Mouse (Mus musculus) kidney, adult 2 months (tissue): Measurements from ENCODE around the gene Prdm9. TPM values are rescaled to one million over a fixed set of nuclear protein-coding genes. Genes with fewer than 3 reads are reported as not detected.
"Not testable (repeated sequence)": the region's sequence is repeated elsewhere in the genome, so short reads cannot be mapped to it uniquely, and the experiment has no call there.

Experiments used
- DNase-seq: peaks from one replicate; pipeline ENCODE4 v3.0.0; 2021
- H3K27ac ChIP-seq: fragments of 200-500 bp; 2 replicates; pipeline ENCODE4 v1.5.1; 2012; ENCODE audit warnings: low read depth, low read length, control low read depth, inconsistent platforms; ENCODE audit not compliant: insufficient read depth
- H3K27me3 ChIP-seq: fragments of 200-500 bp; replicated peaks from 2 replicates; pipeline ENCODE4 v1.6.1; 2012; ENCODE audit warnings: mild to moderate bottlenecking, moderate library complexity, low read length, inconsistent platforms; ENCODE audit not compliant: control insufficient read depth, insufficient read depth
- H3K36me3 ChIP-seq: fragments of 200-500 bp; 2 replicates; pipeline ENCODE4 v1.6.1; 2012; ENCODE audit warnings: mild to moderate bottlenecking, moderate library complexity, low read length, inconsistent platforms; ENCODE audit not compliant: control insufficient read depth, insufficient read depth
- H3K4me1 ChIP-seq: fragments of 200-500 bp; 2 replicates; pipeline ENCODE4 v1.6.1; 2011; ENCODE audit warnings: low read length; ENCODE audit not compliant: control insufficient read depth, insufficient read depth
- H3K4me3 ChIP-seq: fragments of 200-500 bp; 2 replicates; pipeline ENCODE4 v1.5.1; 2011; ENCODE audit warnings: mild to moderate bottlenecking, low read depth, low read length, control low read depth; ENCODE audit not compliant: insufficient read depth
- CTCF ChIP-seq: fragments of 200-500 bp; conservative IDR thresholded peaks from 2 replicates; pipeline ENCODE4 v1.5.1; 2011; ENCODE audit warnings: low read depth, mild to moderate bottlenecking, control low read depth, low read length, moderate library complexity, mixed read lengths; ENCODE audit not compliant: insufficient read depth, insufficient read length
- POLR2A ChIP-seq: fragments of 200-500 bp; IDR thresholded peaks from one replicate; pipeline ENCODE4 v1.6.1; 2011; ENCODE audit warnings: low read depth, low read length, control low read depth
- WGBS: fragments of 180-500 bp; shearing (Covaris S2); methylation state at CpG from one replicate; pipeline ENCODE4 v1.1.7; 2018; 5-methylcytosine and 5-hydroxymethylcytosine counted together
- polyA plus RNA-seq: library from polyadenylated mRNA; depleted of rRNA; stranded (reverse); fragments of >200 nt; gene quantifications from 2 replicates; pipeline ENCODE4 v1.2.3, GENCODE M21; 2012

The Prdm9 gene
- polyA plus RNA-seq, 1 experiment = 2.9 TPM

- no peak for TF ChIP-seq CTCF
- no peak for TF ChIP-seq POLR2A
- H3K27me3 ChIP-seq = no peaks in the 10 kb centered on the region
- no peak overlapping the region for H3K27ac ChIP-seq
- H3K36me3 ChIP-seq = peaks cover 2% of the 10 kb centered on the region; the same call in 1 of the 2 replicates
- H3K4me1 ChIP-seq = no peaks in the 10 kb centered on the region
- WGBS = 73% methylated on average over 4 of the region's 4 CpGs
- H3K4me3 ChIP-seq = no peak overlapping the region
- DNase-seq = no peak
Observed at GRCm38 (mm10) chr17:15546440-15546839, 17.7 kb downstream of the Prdm9 start.

DNA sequence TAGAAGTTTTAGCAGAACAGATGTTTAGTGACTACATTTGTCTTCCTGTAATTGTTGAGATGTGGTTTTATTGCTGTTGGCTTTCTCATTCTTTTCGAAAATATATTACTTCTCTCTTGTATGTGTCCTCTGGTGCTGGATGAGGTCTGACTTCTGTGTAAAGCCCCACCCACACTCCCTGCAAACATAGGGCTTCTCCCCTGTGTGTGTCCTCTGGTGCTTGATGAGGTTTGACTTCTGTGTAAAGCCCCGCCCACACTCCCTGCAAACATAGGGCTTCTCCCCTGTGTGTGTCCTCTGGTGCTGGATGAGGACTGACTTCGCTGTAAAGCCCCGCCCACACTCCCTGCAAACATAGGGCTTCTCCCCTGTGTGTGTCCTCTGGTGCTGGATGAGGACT lies 20.3 kb downstream of the Prdm9 start:
- not testable (repeated sequence) for H3K4me1 ChIP-seq, H3K4me3 ChIP-seq, H3K27me3 ChIP-seq, H3K27ac ChIP-seq, H3K36me3 ChIP-seq, DNase-seq
- 76% methylated on average over 4 of the region's 4 CpGs for WGBS

- H3K36me3 ChIP-seq = peaks cover 2% of the 10 kb centered on the region; the same call in 1 of the 2 replicates
- TF ChIP-seq POLR2A (no peak), CTCF (no peak)
- 74% methylated on average over 4 of the region's 4 CpGs for WGBS
- no peak overlapping the region for H3K27ac ChIP-seq
- DNase-seq = no peak
- H3K4me3 ChIP-seq = no peak overlapping the region
- no peaks in the 10 kb centered on the region for H3K27me3 ChIP-seq
- H3K4me1 ChIP-seq = no peaks in the 10 kb centered on the region
Observed at GRCm38 (mm10) chr17:15540309-15540708, 23.8 kb downstream of the Prdm9 start.

- H3K4me1 ChIP-seq = no peaks in the 10 kb centered on the region
- H3K27ac ChIP-seq = no peak overlapping the region
- H3K4me3 ChIP-seq = peak overlapping the region; percentile 64
- TF ChIP-seq CTCF (no peak), POLR2A (no peak)
- H3K36me3 ChIP-seq = no peaks in the 10 kb centered on the region
- H3K27me3 ChIP-seq = no peaks in the 10 kb centered on the region
- no peak for DNase-seq
- WGBS = 3% methylated on average over 33 of the region's 33 CpGs
Observed at GRCm38 (mm10) chr17:15536457-15536904, 27.7 kb downstream of the Prdm9 start.

DNA sequence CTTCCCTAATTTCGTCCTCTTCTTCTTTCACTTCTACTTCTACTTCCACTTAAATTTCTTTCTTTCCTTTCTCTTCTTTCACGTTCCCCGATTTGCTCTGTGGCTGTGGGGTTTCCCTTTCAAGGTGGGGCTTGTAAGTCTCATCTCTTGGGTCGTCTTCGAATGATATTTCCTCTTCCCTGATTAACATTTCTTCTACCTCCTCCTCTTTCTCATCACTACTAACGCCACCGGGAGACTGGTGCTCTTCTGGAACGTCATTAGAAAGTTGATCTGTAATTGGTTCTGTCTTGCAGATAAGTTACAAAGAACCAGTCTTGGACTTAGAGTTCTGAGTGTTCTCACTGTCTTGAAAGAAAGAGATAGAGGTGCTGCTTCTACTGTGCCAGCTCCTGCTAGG lies 28.2 kb downstream of the Prdm9 start:
- no peaks in the 10 kb centered on the region for H3K27me3 ChIP-seq
- WGBS = 10% methylated on average over 8 of the region's 8 CpGs
- DNase-seq = no peak
- H3K4me3 ChIP-seq = no peak overlapping the region
- no peaks in the 10 kb centered on the region for H3K36me3 ChIP-seq
- TF ChIP-seq POLR2A (no peak), CTCF (no peak)
- H3K27ac ChIP-seq = no peak overlapping the region
- H3K4me1 ChIP-seq = no peaks in the 10 kb centered on the region

DNA sequence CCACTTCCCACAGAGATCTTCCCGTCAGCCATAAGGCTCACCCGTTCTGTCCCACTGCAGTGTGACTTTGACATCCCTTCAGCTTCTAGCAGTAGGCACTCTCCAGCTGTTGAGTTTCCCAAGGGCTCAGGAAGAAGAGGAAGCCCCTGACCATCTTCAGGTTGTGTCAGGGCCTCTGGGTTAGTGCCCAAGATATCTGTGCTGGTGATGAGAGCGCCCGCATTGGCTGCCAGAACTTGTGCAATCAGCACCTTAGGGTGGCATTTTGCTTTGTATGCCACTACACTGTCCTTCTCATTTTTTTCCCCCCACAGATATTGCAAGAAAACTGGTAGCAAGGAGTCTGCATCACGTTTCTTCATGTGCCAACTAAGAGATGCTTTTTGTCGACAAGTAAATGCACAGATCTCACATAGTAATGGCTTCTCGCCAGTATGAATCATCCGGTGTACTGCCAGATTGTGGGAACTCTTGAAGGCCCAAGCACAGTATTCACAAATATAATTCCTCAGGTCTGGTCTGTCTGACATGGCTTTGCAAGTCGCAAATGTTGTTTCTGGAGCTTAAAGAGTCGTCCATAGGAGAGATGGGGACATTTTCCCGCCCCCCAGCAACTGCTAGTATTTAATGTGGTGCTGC lies 28.9 kb downstream of the Prdm9 start:
- no peak overlapping the region for H3K4me3 ChIP-seq
- DNase-seq = no peak
- TF ChIP-seq POLR2A (no peak), CTCF (no peak)
- no peak overlapping the region for H3K27ac ChIP-seq
- H3K4me1 ChIP-seq = no peaks in the 10 kb centered on the region
- WGBS = 78% methylated on average over 11 of the region's 11 CpGs
- no peaks in the 10 kb centered on the region for H3K36me3 ChIP-seq
- no peaks in the 10 kb centered on the region for H3K27me3 ChIP-seq

- 22% methylated on average over 5 of the region's 5 CpGs for WGBS
- Histone ChIP-seq H3K27me3 (no peaks in the 10 kb centered on the region), H3K4me1 (peaks cover 4% of the 10 kb centered on the region; the same call in 1 of the 2 replicates), H3K27ac (no peak overlapping the region), H3K36me3 (no peaks in the 10 kb centered on the region), H3K4me3 (no peak overlapping the region)
- peak; percentile 53 for DNase-seq
- TF ChIP-seq POLR2A (no peak), CTCF (peak; percentile 33)
Observed at GRCm38 (mm10) chr17:15530141-15530540, 34.0 kb downstream of the Prdm9 start.
